Mouse (Mus musculus): Measurements from ENCODE around the gene Cntn2. TPM values are rescaled to one million over a fixed set of nuclear protein-coding genes. Genes with fewer than 3 reads are reported as not detected.
"Not testable (repeated sequence)": the region's sequence is repeated elsewhere in the genome, so short reads cannot be mapped to it uniquely, and the experiment has no call there.

The Cntn2 gene
- polyA plus RNA-seq, 1 experiment from 2014 or later: 18.7 TPM

- Histone ChIP-seq H3K4me2 (replicated peaks) (no peak overlapping the region), H3K9me3 (no peaks in the 10 kb centered on the region), H3K36me3 (no peaks in the 10 kb centered on the region), H3K27ac (no peak overlapping the region), H3K4me3 (no peak overlapping the region), H3K27me3 (no peaks in the 10 kb centered on the region), H3K4me1 (no peaks in the 10 kb centered on the region), H3K9ac (no peak overlapping the region)
- no peak for ATAC-seq (ENCODE audit: insufficient number of reproducible peaks, insufficient read depth, low FRiP score, low TSS enrichment)
- 86% methylated on average over 2 of the region's 2 CpGs for WGBS
Measured at GRCm38 (mm10) chr1:132471032-132471431, 72.0 kb downstream of the Cntn2 start.

GRCm38 (mm10) chr1:132470031-132470430 is 73.0 kb downstream of the Cntn2 start:
- not testable (repeated sequence) for H3K27me3 ChIP-seq; H3K9me3 ChIP-seq; H3K36me3 ChIP-seq; H3K4me2 ChIP-seq (replicated peaks); H3K9ac ChIP-seq; ATAC-seq (ENCODE audit: insufficient number of reproducible peaks, insufficient read depth, low FRiP score, low TSS enrichment); H3K4me1 ChIP-seq; H3K27ac ChIP-seq; H3K4me3 ChIP-seq
- 83% methylated on average over 1 of the region's 1 CpGs for WGBS

- no peak overlapping the region for H3K4me3 ChIP-seq
- H3K27ac ChIP-seq: no peak overlapping the region
- WGBS: 93% methylated on average over 7 of the region's 7 CpGs
- no peak for ATAC-seq (ENCODE audit: insufficient number of reproducible peaks, insufficient read depth, low FRiP score, low TSS enrichment)
- H3K4me1 ChIP-seq: no peaks in the 10 kb centered on the region
- no peaks in the 10 kb centered on the region for H3K9me3 ChIP-seq
- H3K4me2 ChIP-seq (replicated peaks): no peak overlapping the region
- no peaks in the 10 kb centered on the region for H3K27me3 ChIP-seq
- peaks cover 13% of the 10 kb centered on the region; the same call in 1 of the 2 replicates for H3K36me3 ChIP-seq
- no peak overlapping the region for H3K9ac ChIP-seq
Measured at GRCm38 (mm10) chr1:132469519-132469918, 73.5 kb downstream of the Cntn2 start.

- H3K36me3 ChIP-seq: peaks cover 19% of the 10 kb centered on the region
- H3K27ac ChIP-seq: no peak overlapping the region
- no peak overlapping the region for H3K4me3 ChIP-seq
- ATAC-seq (ENCODE audit: insufficient number of reproducible peaks, insufficient read depth, low FRiP score, low TSS enrichment): no peak
- H3K9ac ChIP-seq: no peak overlapping the region
- H3K9me3 ChIP-seq: no peaks in the 10 kb centered on the region
- H3K4me2 ChIP-seq (replicated peaks): no peak overlapping the region
- no peaks in the 10 kb centered on the region for H3K27me3 ChIP-seq
- no peaks in the 10 kb centered on the region for H3K4me1 ChIP-seq
Measured at GRCm38 (mm10) chr1:132468926-132469325, 74.1 kb downstream of the Cntn2 start.

GRCm38 (mm10) chr1:132464651-132465050 is 78.4 kb downstream of the Cntn2 start:
- H3K4me2 ChIP-seq (replicated peaks): no peak overlapping the region
- no peak overlapping the region for H3K27ac ChIP-seq
- H3K27me3 ChIP-seq: no peaks in the 10 kb centered on the region
- H3K36me3 ChIP-seq: peaks cover 46% of the 10 kb centered on the region
- no peak overlapping the region for H3K4me3 ChIP-seq
- 56% methylated on average over 5 of the region's 5 CpGs for WGBS
- no peak for ATAC-seq (ENCODE audit: insufficient number of reproducible peaks, insufficient read depth, low FRiP score, low TSS enrichment)
- H3K9me3 ChIP-seq: no peaks in the 10 kb centered on the region
- no peaks in the 10 kb centered on the region for H3K4me1 ChIP-seq
- no peak overlapping the region for H3K9ac ChIP-seq

Other genes with a start within 250 kb of the Cntn2 start
- gene Klhdc8a, start 244.6 kb downstream of the Cntn2 start, polyA plus RNA-seq (2016; fragmentation: Nextera tagmentation; extraction: Ambion mirVana): 0.47 and 0.87 TPM in 2 replicates
- 6.3 TPM in 2 replicates for gene Nuak2, start 227.1 kb downstream of the Cntn2 start, polyA plus RNA-seq (2016; fragmentation: Nextera tagmentation; extraction: Ambion mirVana)
- 22.0 and 22.1 TPM in 2 replicates for gene Tmcc2, start 152.0 kb downstream of the Cntn2 start, polyA plus RNA-seq (2016; fragmentation: Nextera tagmentation; extraction: Ambion mirVana)
- 16.1 and 17.2 TPM in 2 replicates for gene Dstyk, start 125.7 kb downstream of the Cntn2 start, polyA plus RNA-seq (2016; fragmentation: Nextera tagmentation; extraction: Ambion mirVana)
- 56.6 and 62.2 TPM in 2 replicates for gene Rbbp5, start 65.9 kb downstream of the Cntn2 start, polyA plus RNA-seq (2016; fragmentation: Nextera tagmentation; extraction: Ambion mirVana)
- gene Tmem81, start 37.0 kb downstream of the Cntn2 start, polyA plus RNA-seq (2016; fragmentation: Nextera tagmentation; extraction: Ambion mirVana): 1.7 and 1.8 TPM in 2 replicates
- 3.5 and 5.4 TPM in 2 replicates for gene Nfasc, start 198.5 kb upstream of the Cntn2 start, polyA plus RNA-seq (2016; fragmentation: Nextera tagmentation; extraction: Ambion mirVana)